Mouse (Mus musculus) kidney, adult 9 months (tissue): ENCODE results near the gene Plscr1.

ENCODE experiments used
- DNase-seq: peaks from one replicate; pipeline ENCODE4 v3.0.0; 2022

Plscr1 gene

GRCm38 (mm10) chr9:92309077-92309476, 59.5 kb downstream of the Plscr1 start, which contains the start of gene 1700057G04Rik:
Gene 1700057G04Rik (plus strand): TSS chr9:92309377.
- no peak for DNase-seq

GRCm38 (mm10) chr9:92316791-92317190, 67.2 kb downstream of the Plscr1 start:
- DNase-seq: no peak
